Mouse (Mus musculus) stomach, embryonic 16.5 days (tissue): ENCODE measurements around the gene Ccl1. TPM values are rescaled to one million over a fixed set of nuclear protein-coding genes. Genes with fewer than 3 reads are reported as not detected.

Experiments used
- ATAC-seq: fragments of 200-750 bp; cut with Nextera tagmentation; 2 replicates; pipeline ENCODE4 v1.8.0; 2017; ENCODE audit warnings: moderate number of reproducible peaks, moderate TSS enrichment; ENCODE audit not compliant: insufficient read depth, low FRiP score
- H3K27ac ChIP-seq: fragments of 300-500 bp; sonication (generic); 2 replicates; pipeline ENCODE4 v1.5.1; 2014; ENCODE audit warnings: low read length
- H3K27me3 ChIP-seq: fragments of 300-500 bp; sonication (generic); 2 replicates; pipeline ENCODE4 v1.6.1; 2014; ENCODE audit warnings: low read length, control low read depth, mixed read lengths; ENCODE audit not compliant: control insufficient read depth, insufficient read depth
- H3K36me3 ChIP-seq: fragments of 300-500 bp; sonication (generic); 2 replicates; pipeline ENCODE4 v1.6.1; 2014; ENCODE audit warnings: low read length; ENCODE audit not compliant: control insufficient read depth, insufficient read depth
- H3K4me1 ChIP-seq: fragments of 300-500 bp; sonication (generic); 2 replicates; pipeline ENCODE4 v1.6.1; 2014; ENCODE audit warnings: low read length, control low read depth, mixed read lengths; ENCODE audit not compliant: control insufficient read depth, insufficient read depth
- H3K4me2 ChIP-seq: fragments of 300-500 bp; sonication (generic); 2 replicates; pipeline ENCODE4 v1.6.1; 2014; ENCODE audit warnings: low read depth, low read length, mixed read lengths
- H3K4me3 ChIP-seq: fragments of 300-500 bp; sonication (generic); replicated peaks from 2 replicates; pipeline ENCODE4 v1.5.1; 2014; ENCODE audit warnings: mild to moderate bottlenecking, low read length
- H3K9ac ChIP-seq: fragments of 300-500 bp; sonication (generic); 2 replicates; pipeline ENCODE4 v1.6.1; 2014; ENCODE audit warnings: low read length
- H3K9me3 ChIP-seq: fragments of 300-500 bp; sonication (generic); replicated peaks from 2 replicates; pipeline ENCODE4 v1.6.1; 2016; ENCODE audit warnings: low read length, control low read depth; ENCODE audit not compliant: control insufficient read depth
- WGBS: fragments of 180-500 bp; shearing (Covaris S2); extraction: QIAGEN DNeasy Blood & Tissue Kit; methylation state at CpG from one replicate; pipeline ENCODE4 v1.1.7; 2014; 5-methylcytosine and 5-hydroxymethylcytosine counted together
- polyA plus RNA-seq: library from polyadenylated mRNA; unstranded; fragments of >200 nt; fragmentation: Nextera tagmentation; extraction: Ambion mirVana; gene quantifications from 2 replicates; pipeline ENCODE4 v1.2.1, GENCODE M21; 2015

Gene Ccl1
- polyA plus RNA-seq, 1 experiment from 2014 or later, result not detected

DNA sequence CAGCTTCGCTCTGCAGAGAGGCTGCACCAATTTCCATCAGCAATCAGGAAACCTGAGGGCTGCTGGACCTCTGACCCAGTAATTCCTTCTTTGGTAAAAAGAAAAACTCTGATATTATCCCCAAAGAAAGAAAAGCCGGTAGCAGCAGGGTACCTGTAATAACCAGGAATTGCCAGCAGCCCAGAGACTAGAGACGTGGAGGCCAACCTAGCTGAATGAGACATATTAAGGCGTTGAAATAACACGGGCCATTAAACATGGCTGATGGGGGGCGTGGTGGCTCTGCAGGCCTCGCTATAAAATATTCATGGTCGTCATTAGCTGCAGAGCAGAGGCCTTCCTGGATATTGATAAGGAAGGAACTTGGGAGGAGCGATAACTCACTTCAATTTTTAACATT lies 78.5 kb downstream of the Ccl1 start:
- Histone ChIP-seq H3K9me3 (no peaks in the 10 kb centered on the region), H3K4me1 (no peaks in the 10 kb centered on the region)
- WGBS, result 75% methylated on average over 9 of the region's 9 CpGs

DNA sequence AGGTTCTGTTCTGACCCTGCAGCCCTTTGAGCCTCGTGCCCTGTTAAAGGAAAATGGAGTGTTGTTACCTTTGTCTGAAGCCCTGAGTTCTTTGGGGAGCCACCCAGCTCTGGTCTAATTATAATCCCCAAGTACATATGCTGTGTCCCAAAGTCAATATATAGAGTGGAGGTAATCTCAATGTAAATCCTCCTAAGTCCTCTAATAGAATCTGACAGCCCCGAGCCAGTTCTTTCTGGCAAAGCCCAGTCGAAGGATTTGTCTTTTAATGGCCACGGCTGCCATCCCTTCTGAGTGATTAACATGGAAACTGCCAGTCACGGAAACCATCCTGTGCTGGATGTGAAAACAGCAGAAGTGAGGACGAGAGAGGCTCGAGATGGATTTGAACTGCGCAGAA lies 79.6 kb downstream of the Ccl1 start:
- WGBS, result 52% methylated on average over 8 of the region's 8 CpGs
- Histone ChIP-seq H3K36me3 (no peaks in the 10 kb centered on the region), H3K4me2 (no peak overlapping the region)

More for the DNA sequence above, 78.5 kb downstream of the Ccl1 start:
- Histone ChIP-seq H3K27ac (no peak overlapping the region), H3K9ac (no peak overlapping the region), H3K4me2 (no peak overlapping the region), H3K4me3 (no peak overlapping the region), H3K27me3 (no peaks in the 10 kb centered on the region), H3K36me3 (no peaks in the 10 kb centered on the region)
- no peak for ATAC-seq

DNA sequence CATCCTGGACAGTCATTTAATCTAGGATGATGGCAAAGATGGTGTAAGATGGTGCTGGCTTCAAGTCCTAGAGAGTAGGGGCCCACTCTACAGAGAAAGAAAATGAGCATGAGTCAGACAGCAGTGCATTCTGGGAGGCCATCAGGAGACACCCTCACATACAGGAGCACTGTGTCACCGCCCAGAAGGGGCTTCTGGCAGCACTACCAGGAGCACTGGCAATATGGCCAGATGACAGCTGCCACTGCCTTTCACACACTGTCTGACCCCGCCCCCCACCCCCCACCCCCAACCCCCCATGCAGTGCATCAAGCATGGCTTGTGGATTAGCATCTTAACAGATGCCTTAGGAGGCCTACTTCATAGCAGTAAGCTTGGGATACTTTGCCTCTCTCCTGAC lies 89.0 kb downstream of the Ccl1 start:
- no peak overlapping the region for H3K4me3 ChIP-seq
- no peaks in the 10 kb centered on the region for H3K9me3 ChIP-seq
- no peaks in the 10 kb centered on the region for H3K36me3 ChIP-seq
- H3K9ac ChIP-seq, result no peak overlapping the region
- no peaks in the 10 kb centered on the region for H3K27me3 ChIP-seq
- WGBS, result 54% methylated on average over 2 of the region's 2 CpGs
- no peak overlapping the region for H3K4me2 ChIP-seq
- no peaks in the 10 kb centered on the region for H3K4me1 ChIP-seq
- H3K27ac ChIP-seq, result no peak overlapping the region
- no peak for ATAC-seq

More for the DNA sequence above, 79.6 kb downstream of the Ccl1 start:
- Histone ChIP-seq H3K9ac (no peak overlapping the region), H3K27me3 (no peaks in the 10 kb centered on the region), H3K27ac (no peak overlapping the region), H3K4me3 (no peak overlapping the region), H3K9me3 (no peaks in the 10 kb centered on the region), H3K4me1 (no peaks in the 10 kb centered on the region)
- ATAC-seq, result no peak

DNA sequence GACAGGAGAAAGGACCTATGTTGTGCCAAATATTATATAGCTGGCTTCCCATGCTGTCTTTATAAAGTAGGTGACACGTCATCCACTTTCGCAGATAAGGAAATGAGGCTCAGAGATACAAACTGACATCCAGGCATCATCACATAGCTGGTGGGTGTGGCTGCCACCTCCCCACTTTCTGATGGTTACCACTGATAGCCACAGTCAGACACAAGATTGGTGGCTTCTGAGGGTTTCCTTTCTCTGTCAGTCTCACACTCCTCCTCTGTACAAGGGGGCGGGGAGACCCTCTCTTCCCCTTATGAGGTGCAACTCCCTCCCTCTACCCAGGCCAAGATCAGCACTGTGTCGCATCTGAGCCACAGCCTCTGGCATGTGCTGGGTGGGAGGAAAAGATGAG lies 91.1 kb downstream of the Ccl1 start:
- ATAC-seq, result no peak
- Histone ChIP-seq H3K9me3 (no peaks in the 10 kb centered on the region), H3K27ac (no peak overlapping the region), H3K36me3 (no peaks in the 10 kb centered on the region), H3K4me1 (no peaks in the 10 kb centered on the region), H3K4me2 (no peak overlapping the region), H3K9ac (no peak overlapping the region), H3K27me3 (no peaks in the 10 kb centered on the region), H3K4me3 (no peak overlapping the region)
- 62% methylated on average over 4 of the region's 4 CpGs for WGBS

DNA sequence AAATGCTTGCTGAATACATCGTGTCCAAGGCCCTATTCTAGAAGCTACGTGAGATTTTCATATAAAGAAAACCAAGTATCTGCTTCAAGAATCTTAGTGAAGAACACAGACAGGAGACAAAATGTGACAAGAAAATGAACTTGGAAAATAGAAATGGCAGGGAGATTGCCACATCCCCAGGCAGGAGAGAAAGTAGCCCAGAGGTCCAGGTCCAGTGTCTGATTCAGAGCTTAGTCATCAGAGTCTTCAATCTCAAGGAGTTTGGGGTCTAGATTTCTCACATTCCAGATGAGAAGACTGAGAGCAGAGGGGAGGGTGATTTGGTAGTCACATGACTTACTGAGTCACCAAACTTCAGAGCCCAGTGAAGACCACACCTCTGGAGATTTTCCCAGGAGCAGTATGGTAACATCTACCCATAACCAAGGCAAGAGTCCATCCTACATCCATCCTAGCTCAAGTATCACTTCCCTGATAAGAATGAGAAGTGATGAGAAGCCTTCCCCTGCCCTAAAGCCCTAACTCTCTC lies 98.5 kb downstream of the Ccl1 start:
- no peaks in the 10 kb centered on the region for H3K27me3 ChIP-seq
- H3K4me3 ChIP-seq, result no peak overlapping the region
- no peak for ATAC-seq
- 94% methylated on average over 2 of the region's 2 CpGs for WGBS
- no peaks in the 10 kb centered on the region for H3K4me1 ChIP-seq
- H3K9ac ChIP-seq, result no peak overlapping the region
- H3K4me2 ChIP-seq, result no peak overlapping the region
- H3K27ac ChIP-seq, result no peak overlapping the region
- H3K36me3 ChIP-seq, result no peaks in the 10 kb centered on the region
- H3K9me3 ChIP-seq, result no peaks in the 10 kb centered on the region

DNA sequence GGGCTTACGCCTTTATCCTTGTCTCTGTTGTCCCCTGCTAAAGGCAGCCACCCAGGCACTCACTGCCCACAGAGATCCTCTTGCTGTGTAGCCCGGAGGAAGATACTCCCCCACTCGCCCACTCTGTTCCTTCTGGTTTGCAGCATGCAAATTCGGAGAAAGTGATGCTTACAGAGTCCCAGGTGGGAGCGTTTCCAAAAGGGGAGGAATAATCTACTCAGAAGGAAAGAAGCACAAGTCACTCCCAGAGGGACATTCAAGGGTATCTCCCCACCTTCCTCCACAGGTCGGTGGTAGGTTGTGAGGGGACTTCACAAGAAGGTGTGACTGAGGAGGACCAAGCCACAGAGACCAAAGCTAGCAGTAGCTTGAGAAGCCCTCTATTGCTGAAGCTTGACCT lies 100.3 kb downstream of the Ccl1 start:
- Histone ChIP-seq H3K9ac (no peak overlapping the region), H3K9me3 (no peaks in the 10 kb centered on the region), H3K4me2 (no peak overlapping the region), H3K27ac (no peak overlapping the region), H3K4me1 (no peaks in the 10 kb centered on the region), H3K36me3 (no peaks in the 10 kb centered on the region), H3K4me3 (no peak overlapping the region), H3K27me3 (no peaks in the 10 kb centered on the region)
- WGBS, result 82% methylated on average over 6 of the region's 6 CpGs
- no peak for ATAC-seq

DNA sequence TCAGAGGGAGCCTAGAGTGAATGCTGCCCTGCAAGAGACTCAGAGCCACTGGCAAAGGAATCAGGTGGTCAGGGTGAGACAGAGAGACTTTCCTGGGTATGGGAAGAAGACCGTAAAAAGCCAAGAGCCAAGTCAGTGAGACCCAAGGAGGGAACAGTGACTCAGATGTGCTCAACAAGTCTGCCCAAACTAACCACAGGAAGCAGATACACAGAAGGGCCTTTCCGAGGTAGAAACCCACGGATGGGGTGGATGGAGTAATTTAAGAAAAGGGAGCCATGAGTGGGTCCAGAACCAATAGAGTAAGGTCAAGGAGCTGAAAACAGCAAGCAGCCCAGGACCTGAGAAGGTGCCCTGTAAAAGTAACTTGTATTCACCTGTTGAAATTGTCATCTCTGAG lies 101.8 kb downstream of the Ccl1 start:
- Histone ChIP-seq H3K4me1 (no peaks in the 10 kb centered on the region), H3K36me3 (no peaks in the 10 kb centered on the region), H3K4me3 (no peak overlapping the region), H3K4me2 (no peak overlapping the region), H3K9ac (no peak overlapping the region), H3K27ac (no peak overlapping the region), H3K9me3 (no peaks in the 10 kb centered on the region), H3K27me3 (no peaks in the 10 kb centered on the region)
- WGBS, result 83% methylated on average over 3 of the region's 3 CpGs
- ATAC-seq, result no peak

DNA sequence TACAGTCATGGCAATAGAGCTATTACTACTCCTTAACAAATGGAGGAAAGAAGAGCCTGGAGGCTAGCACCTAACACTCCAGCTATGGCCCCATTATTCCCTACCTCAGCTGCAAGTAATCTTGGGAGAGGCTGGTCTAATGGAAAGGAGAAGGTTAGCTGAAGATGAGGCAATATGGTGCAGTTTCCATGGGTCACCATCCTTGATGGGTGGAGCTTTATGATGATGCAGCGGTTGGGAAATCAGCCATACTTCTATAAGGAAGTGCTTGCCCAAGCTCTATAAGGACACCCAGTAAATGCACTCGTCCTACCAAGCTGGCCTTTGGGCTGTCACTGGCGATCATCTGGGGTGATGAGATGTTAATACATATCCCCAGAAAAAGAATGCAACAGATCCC lies 107.7 kb downstream of the Ccl1 start:
- Histone ChIP-seq H3K9me3 (no peaks in the 10 kb centered on the region), H3K27me3 (no peaks in the 10 kb centered on the region), H3K4me1 (no peaks in the 10 kb centered on the region), H3K9ac (no peak overlapping the region), H3K4me3 (no peak overlapping the region), H3K27ac (no peak overlapping the region), H3K36me3 (no peaks in the 10 kb centered on the region), H3K4me2 (no peak overlapping the region)
- ATAC-seq, result no peak
- 75% methylated on average over 3 of the region's 3 CpGs for WGBS

DNA sequence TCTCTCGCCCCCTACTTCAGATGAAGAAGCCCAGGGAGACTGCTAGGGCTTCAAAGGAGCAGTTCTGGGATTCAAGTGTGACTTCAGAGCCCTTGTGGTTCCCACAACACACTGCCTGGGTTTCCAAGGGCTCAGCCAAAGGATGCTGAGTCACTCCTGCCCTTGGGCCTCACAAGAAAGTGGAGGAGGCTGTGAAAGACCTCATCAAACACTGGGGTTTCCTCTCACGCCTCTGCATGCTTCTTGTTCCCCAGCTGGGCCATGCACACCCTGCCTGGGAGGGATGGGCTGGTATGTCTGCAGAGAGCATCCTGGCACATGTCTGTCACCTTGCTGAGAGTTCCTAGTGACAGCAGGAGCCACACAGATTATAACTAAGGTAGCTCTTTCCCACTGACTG lies 110.5 kb downstream of the Ccl1 start:
- ATAC-seq, result no peak
- Histone ChIP-seq H3K36me3 (no peaks in the 10 kb centered on the region), H3K4me3 (no peak overlapping the region), H3K27me3 (no peaks in the 10 kb centered on the region), H3K9me3 (no peaks in the 10 kb centered on the region), H3K4me1 (no peaks in the 10 kb centered on the region), H3K4me2 (no peak overlapping the region), H3K27ac (no peak overlapping the region), H3K9ac (no peak overlapping the region)
- 46% methylated on average over 2 of the region's 2 CpGs for WGBS

DNA sequence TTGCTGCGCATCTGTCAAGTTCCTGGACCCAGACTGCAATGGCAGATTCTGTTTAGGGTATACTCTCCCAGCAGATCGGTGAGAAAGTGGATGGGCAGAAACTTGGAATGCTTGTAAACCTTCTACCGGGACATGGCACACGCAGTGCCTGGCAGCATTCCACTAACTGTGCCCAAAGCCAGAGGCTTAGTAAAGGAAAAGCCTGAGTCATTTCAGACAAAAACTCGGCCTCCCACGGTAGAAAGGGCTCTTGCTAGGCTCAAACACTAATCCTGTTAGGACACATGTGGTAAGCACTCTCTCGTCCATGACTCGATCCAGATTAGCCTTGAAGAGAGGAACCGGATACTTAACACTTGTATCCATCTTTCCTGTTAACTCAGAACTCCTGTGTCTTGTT lies 111.7 kb downstream of the Ccl1 start:
- no peak for ATAC-seq
- no peaks in the 10 kb centered on the region for H3K9me3 ChIP-seq
- no peaks in the 10 kb centered on the region for H3K36me3 ChIP-seq
- H3K9ac ChIP-seq, result no peak overlapping the region
- no peaks in the 10 kb centered on the region for H3K4me1 ChIP-seq
- 66% methylated on average over 9 of the region's 9 CpGs for WGBS
- no peaks in the 10 kb centered on the region for H3K27me3 ChIP-seq
- no peak overlapping the region for H3K4me2 ChIP-seq
- H3K4me3 ChIP-seq, result no peak overlapping the region
- H3K27ac ChIP-seq, result no peak overlapping the region
